In the genomic region with DNA sequence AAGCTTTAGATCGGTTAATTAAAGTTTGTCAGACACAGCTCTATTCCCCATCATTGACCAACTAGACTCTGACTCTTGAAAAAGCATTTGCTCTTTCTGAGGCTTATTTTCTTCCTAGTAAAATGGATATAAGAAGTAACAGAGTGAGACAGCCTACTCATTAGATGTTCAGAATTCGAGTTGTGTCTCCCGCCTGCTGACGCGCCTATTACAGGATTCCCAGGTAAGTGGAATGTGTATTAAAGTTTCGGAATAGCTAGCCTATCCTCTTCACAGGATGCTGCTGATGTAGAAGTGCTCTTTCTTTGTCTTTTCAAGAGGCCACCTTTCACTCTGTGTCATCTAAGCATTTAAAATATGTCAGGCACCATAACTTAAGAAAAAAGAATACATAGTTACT, we compare ENCODE assay signal across 11 mouse cellular contexts. TPM values are rescaled to one million over a fixed set of nuclear protein-coding genes. Genes with fewer than 3 reads are reported as not detected.
DNase-seq lines count a peak whose midpoint lies in the region; ATAC-seq lines count a peak whose summit lies in the region.
"Had no signal": no experiment of that assay in that cellular context is flagged by ENCODE, and none has a peak within 500 bp of the region (broad histone marks: within the 10 kb centered on the region; RNA-seq: fewer than 3 reads in every experiment).

No protein-coding gene starts in this region.

- no peak overlapping the region for H3K4me2 ChIP-seq in midbrain, embryonic 11.5 days
- peak overlapping the region; percentile 45; the same call in 1 of the 2 replicates for H3K4me2 ChIP-seq in midbrain, embryonic 15.5 days

- H3K4me1 ChIP-seq in erythroblast, embryonic 14.5 days (ENCODE audit: control insufficient read depth), result peaks cover 34% of the 10 kb centered on the region
- H3K4me1 ChIP-seq in midbrain, embryonic 10.5 days, result peaks cover 26% of the 10 kb centered on the region
- H3K4me1 ChIP-seq in midbrain, embryonic 11.5 days (ENCODE audit: control insufficient read depth, insufficient read depth, low read length), result peaks cover 6% of the 10 kb centered on the region; the same call in 1 of the 2 replicates
- peaks cover 11% of the 10 kb centered on the region for H3K4me1 ChIP-seq in midbrain, embryonic 15.5 days

- ATAC-seq in erythroblast, adult 5-6 weeks (replicated peaks; ENCODE audit: low FRiP score, poor library complexity, severe bottlenecking), result no peak
- no peak for ATAC-seq in midbrain, embryonic 11.5 days (ENCODE audit: low FRiP score)
- no peak for ATAC-seq in midbrain, embryonic 15.5 days (replicated peaks)
- ATAC-seq in megakaryocyte-erythroid progenitor cell, adult 5-6 weeks (replicated peaks; ENCODE audit: low FRiP score, low TSS enrichment, poor library complexity, severe bottlenecking), result no peak

- H3K27me3 ChIP-seq in erythroblast, embryonic 14.5 days (ENCODE audit: control insufficient read depth), result peaks cover 18% of the 10 kb centered on the region
- H3K27me3 ChIP-seq in midbrain, embryonic 10.5 days (ENCODE audit: low read depth, poor library complexity, severe bottlenecking), result peaks cover 25% of the 10 kb centered on the region
- peaks cover 6% of the 10 kb centered on the region for H3K27me3 ChIP-seq in midbrain, embryonic 11.5 days (ENCODE audit: control insufficient read depth, insufficient read depth, low read length)
- 0 out of 2 replicates have a peak, but pooled peaks cover 3% of the 10 kb centered on the region for H3K27me3 ChIP-seq in midbrain, embryonic 15.5 days (replicated peaks)
- H3K27me3 ChIP-seq: heart, embryonic 15.5 days had no signal

- 74% methylated on average over 6 of the region's 6 CpGs for WGBS in midbrain, embryonic 10.5 days
- WGBS in midbrain, embryonic 11.5 days, result 81% methylated on average over 6 of the region's 6 CpGs
- 70% methylated on average over 6 of the region's 6 CpGs for WGBS in midbrain, embryonic 15.5 days

- peak overlapping the region; percentile 92 for H3K4me3 ChIP-seq in erythroblast, embryonic 14.5 days (replicated peaks)
- peak overlapping the region; percentile 90; the same call in 1 of the 2 replicates for H3K4me3 ChIP-seq in midbrain, embryonic 10.5 days
- H3K4me3 ChIP-seq in midbrain, embryonic 11.5 days (ENCODE audit: low read depth, low read length), result no peak overlapping the region
- H3K4me3 ChIP-seq in midbrain, embryonic 15.5 days, result 0 out of 2 replicates have a peak overlapping the region, but pooled peaks have one; percentile 95

- DNase-seq in midbrain, embryonic 10.5 days (ENCODE audit: low spot score), result no peak
- no peak for DNase-seq in midbrain, embryonic 11.5 days (ENCODE audit: low spot score, missing footprints)
- peak; percentile 88 for DNase-seq in R1 (ENCODE audit: low read depth, low spot score)
- no peak for DNase-seq in right cerebral cortex, postnatal 10 days (ENCODE audit: low spot score in 2 of 2)

- H3K27ac ChIP-seq in midbrain, embryonic 10.5 days (replicated peaks), result no peak overlapping the region
- no peak overlapping the region for H3K27ac ChIP-seq in midbrain, embryonic 11.5 days (ENCODE audit: low read depth, low read length)
- no peak overlapping the region for H3K27ac ChIP-seq in midbrain, embryonic 15.5 days
- H3K27ac ChIP-seq: heart, embryonic 15.5 days had no signal

- H3K9me3 ChIP-seq in erythroblast, embryonic 14.5 days (ENCODE audit: control insufficient read depth, low read length), result peaks cover 3% of the 10 kb centered on the region; the same call in 1 of the 2 replicates
- no peaks in the 10 kb centered on the region for H3K9me3 ChIP-seq in midbrain, embryonic 10.5 days (replicated peaks)
- no peaks in the 10 kb centered on the region for H3K9me3 ChIP-seq in midbrain, embryonic 11.5 days (ENCODE audit: control insufficient read depth, low read length)
- no peaks in the 10 kb centered on the region for H3K9me3 ChIP-seq in midbrain, embryonic 15.5 days
- H3K9me3 ChIP-seq: heart, embryonic 15.5 days had no signal

- no peaks in the 10 kb centered on the region for H3K36me3 ChIP-seq in erythroblast, embryonic 14.5 days (ENCODE audit: control insufficient read depth)
- H3K36me3 ChIP-seq in midbrain, embryonic 10.5 days, result no peaks in the 10 kb centered on the region
- no peaks in the 10 kb centered on the region for H3K36me3 ChIP-seq in midbrain, embryonic 11.5 days (ENCODE audit: control insufficient read depth, insufficient read depth, low read length)
- H3K36me3 ChIP-seq in midbrain, embryonic 15.5 days (replicated peaks), result no peaks in the 10 kb centered on the region
- H3K36me3 ChIP-seq: heart, embryonic 15.5 days had no signal

- no peak overlapping the region for H3K9ac ChIP-seq in midbrain, embryonic 11.5 days (ENCODE audit: low read length)
- H3K9ac ChIP-seq in midbrain, embryonic 15.5 days, result no peak overlapping the region
- H3K9ac ChIP-seq: heart, embryonic 15.5 days had no signal

RNA-seq across cellular contexts. Expression of a gene that starts 20.4 kb away (rescaled TPM):
- not detected in 2 replicates for polyA plus RNA-seq in erythroblast, embryonic 14.5 days (2012)
- 15.3 and 27.5 TPM in 2 replicates for total RNA-seq in erythroblast, adult 5-6 weeks (2015; ENCODE audit: low replicate concordance)
- total RNA-seq in erythroblast, adult 5-6 weeks (2017; ENCODE audit: low replicate concordance), result 9.3 and 10.6 TPM in 2 replicates
- polyA plus RNA-seq in midbrain, embryonic 10.5 days (2016; fragmentation: Nextera tagmentation; extraction: Ambion mirVana), result 0.25 TPM in 1 of 2 replicates, not detected in the other
- 0.18 and 0.55 TPM in 2 replicates for polyA plus RNA-seq in midbrain, embryonic 11.5 days (2014; fragmentation: Nextera tagmentation; extraction: Ambion mirVana)
- polyA plus RNA-seq in midbrain, embryonic 15.5 days (2015; fragmentation: Nextera tagmentation; extraction: Ambion mirVana), result 0.53 and 0.54 TPM in 2 replicates
- 0.40 TPM in 1 of 2 replicates, not detected in the other for total RNA-seq in megakaryocyte-erythroid progenitor cell, adult 5-6 weeks (2014; fragmentation: Nextera tagmentation)
- total RNA-seq in megakaryocyte-erythroid progenitor cell, adult 5-6 weeks (2017), result not detected in 2 replicates
- total RNA-seq: gastrocnemius, postnatal 14 days; left cerebral cortex, postnatal 4 days had no signal

RNA-seq across cellular contexts. Expression of a gene that starts 25.6 kb away (rescaled TPM):
- polyA plus RNA-seq in erythroblast, embryonic 14.5 days (2012), result 0.06 TPM in 1 of 2 replicates, not detected in the other
- total RNA-seq in erythroblast, adult 5-6 weeks (2015; ENCODE audit: low replicate concordance), result 100 and 146 TPM in 2 replicates
- 78.3 and 110 TPM in 2 replicates for total RNA-seq in erythroblast, adult 5-6 weeks (2017; ENCODE audit: low replicate concordance)
- polyA plus RNA-seq in midbrain, embryonic 10.5 days (2016; fragmentation: Nextera tagmentation; extraction: Ambion mirVana), result 5.5 and 7.8 TPM in 2 replicates
- polyA plus RNA-seq in midbrain, embryonic 11.5 days (2014; fragmentation: Nextera tagmentation; extraction: Ambion mirVana), result 8.5 and 8.6 TPM in 2 replicates
- 10.7 and 11.7 TPM in 2 replicates for polyA plus RNA-seq in midbrain, embryonic 15.5 days (2015; fragmentation: Nextera tagmentation; extraction: Ambion mirVana)
- 1.4 and 6.3 TPM in 2 replicates for total RNA-seq in megakaryocyte-erythroid progenitor cell, adult 5-6 weeks (2014; fragmentation: Nextera tagmentation)
- 1.9 and 2.2 TPM in 2 replicates for total RNA-seq in megakaryocyte-erythroid progenitor cell, adult 5-6 weeks (2017)
